Mouse (Mus musculus): ENCODE data around the gene Samd11. TPM values are rescaled to one million over a fixed set of nuclear protein-coding genes. Genes with fewer than 3 reads are reported as not detected.

Gene Samd11
- polyA plus RNA-seq, 1 experiment, result 0.34 TPM

GRCm38 (mm10) chr4:156200623-156201475, 54.6 kb downstream of the Samd11 start, which contains the start of gene Isg15:
Gene Isg15, minus strand, starts transcription at chr4:156200818.
- 30% methylated on average over 10 of the region's 10 CpGs for WGBS
- Histone ChIP-seq H3K36me3 (ENCODE audit: control insufficient read depth, insufficient read depth, low read length) (0 out of 2 replicates have a peak, but pooled peaks cover 2% of the 10 kb centered on the region), H3K4me3 (ENCODE audit: low read depth, low read length) (peak within 1 kb of the TSS; percentile 49), H3K27me3 (ENCODE audit: control insufficient read depth, insufficient read depth, low read length) (no peaks in the 10 kb centered on the region; the same call in 1 of the 2 replicates), H3K27ac (ENCODE audit: insufficient read depth, low read depth, low read length) (peak within 1 kb of the TSS; percentile 90), H3K4me1 (ENCODE audit: control insufficient read depth, insufficient read depth, insufficient read length, low read length) (peaks cover 12% of the 10 kb centered on the region; the same call in 1 of the 2 replicates)
- TF ChIP-seq POLR2A (IDR thresholded peaks at IDR 0.05; ENCODE audit: low read depth, low read length), result peak; percentile 82; the same call in 1 of the 2 replicates
- no peak for TF ChIP-seq CTCF (IDR thresholded peaks at IDR 0.05; ENCODE audit: extremely low read depth, insufficient read length, insufficient replicate concordance, low read depth, low read length)

- TF ChIP-seq POLR2A (IDR thresholded peaks at IDR 0.05; ENCODE audit: low read depth, low read length), result 0 out of 2 replicates have a peak, but pooled peaks have one; percentile 33
- peak; percentile 20; the same call in 1 of the 2 replicates for TF ChIP-seq CTCF (IDR thresholded peaks at IDR 0.05; ENCODE audit: extremely low read depth, insufficient read length, insufficient replicate concordance, low read depth, low read length)
- Histone ChIP-seq H3K4me1 (ENCODE audit: control insufficient read depth, insufficient read depth, insufficient read length, low read length) (peaks cover 30% of the 10 kb centered on the region; the same call in 1 of the 2 replicates), H3K27me3 (ENCODE audit: control insufficient read depth, insufficient read depth, low read length) (no peaks in the 10 kb centered on the region), H3K27ac (ENCODE audit: insufficient read depth, low read depth, low read length) (peak overlapping the region; percentile 90), H3K4me3 (ENCODE audit: low read depth, low read length) (peak overlapping the region; percentile 82), H3K36me3 (ENCODE audit: control insufficient read depth, insufficient read depth, low read length) (0 out of 2 replicates have a peak, but pooled peaks cover 3% of the 10 kb centered on the region)
- under 1% methylated on average over 26 of the region's 26 CpGs for WGBS
These were observed 57.6 kb downstream of the Samd11 start for GRCm38 (mm10) chr4:156197829-156198205.

- H3K27me3 ChIP-seq (ENCODE audit: control insufficient read depth, insufficient read depth, low read length), result no peaks in the 10 kb centered on the region
- peaks cover 28% of the 10 kb centered on the region; the same call in 1 of the 2 replicates for H3K4me1 ChIP-seq (ENCODE audit: control insufficient read depth, insufficient read depth, insufficient read length, low read length)
- H3K27ac ChIP-seq (ENCODE audit: insufficient read depth, low read depth, low read length), result peak within 1 kb of the TSS; percentile 90
- H3K36me3 ChIP-seq (ENCODE audit: control insufficient read depth, insufficient read depth, low read length), result 0 out of 2 replicates have a peak, but pooled peaks cover 3% of the 10 kb centered on the region
- no peak for TF ChIP-seq CTCF (IDR thresholded peaks at IDR 0.05; ENCODE audit: extremely low read depth, insufficient read length, insufficient replicate concordance, low read depth, low read length)
- peak; percentile 41; the same call in 1 of the 2 replicates for TF ChIP-seq POLR2A (IDR thresholded peaks at IDR 0.05; ENCODE audit: low read depth, low read length)
- H3K4me3 ChIP-seq (ENCODE audit: low read depth, low read length), result peak within 1 kb of the TSS; percentile 82
- under 1% methylated on average over 67 of the region's 88 CpGs for WGBS
These were observed 58.2 kb downstream of the Samd11 start, which contains the start of gene Agrn for GRCm38 (mm10) chr4:156197131-156197828. Gene Agrn, minus strand, starts transcription at chr4:156197488.

Other genes with a start within 250 kb of the Samd11 start
- gene Tnfrsf4, start 241.8 kb downstream of the Samd11 start, polyA plus RNA-seq (2012; rRNA removed), result 2.1 and 6.3 TPM in 2 replicates
- gene Tnfrsf18, start 229.5 kb downstream of the Samd11 start, polyA plus RNA-seq (2012; rRNA removed), result 3.9 and 6.1 TPM in 2 replicates
- gene Ttll10, start 196.2 kb downstream of the Samd11 start, polyA plus RNA-seq (2012; rRNA removed), result 5.2 and 9.1 TPM in 2 replicates
- gene 9430015G10Rik, start 145.7 kb downstream of the Samd11 start, polyA plus RNA-seq (2012; rRNA removed), result 7.4 and 8.3 TPM in 2 replicates
- 0.10 and 0.33 TPM in 2 replicates for gene Rnf223, start 125.1 kb downstream of the Samd11 start, polyA plus RNA-seq (2012; rRNA removed)
- gene Agrn, start 58.2 kb downstream of the Samd11 start, polyA plus RNA-seq (2012; rRNA removed), result 53.6 and 101 TPM in 2 replicates
- gene Isg15, start 54.8 kb downstream of the Samd11 start, polyA plus RNA-seq (2012; rRNA removed), result 28.1 and 90.2 TPM in 2 replicates
- gene AW011738, start 52.4 kb downstream of the Samd11 start, polyA plus RNA-seq (2012; rRNA removed), result 1.6 and 1.8 TPM in 2 replicates
- gene Perm1, start 39.8 kb downstream of the Samd11 start, polyA plus RNA-seq (2012; rRNA removed), result 0.06 and 0.09 TPM in 2 replicates
- gene Plekhn1, start 20.8 kb downstream of the Samd11 start, polyA plus RNA-seq (2012; rRNA removed), result 30.3 and 46.9 TPM in 2 replicates
- gene Noc2l, start 19.6 kb downstream of the Samd11 start, polyA plus RNA-seq (2012; rRNA removed), result 28.7 and 37.0 TPM in 2 replicates
- not detected in 2 replicates for gene Vmn2r-ps159, start 75.4 kb upstream of the Samd11 start, polyA plus RNA-seq (2012; rRNA removed)